Mouse (Mus musculus): Measurements from ENCODE around the gene Hypk. TPM values are rescaled to one million over a fixed set of nuclear protein-coding genes. Genes with fewer than 3 reads are reported as not detected.
A peak's percentile ranks its signal among the peaks of the same experiment; 100 is the strongest.

Hypk gene
- polyA plus RNA-seq, 1 experiment from 2014 or later = 54.3 TPM

DNA sequence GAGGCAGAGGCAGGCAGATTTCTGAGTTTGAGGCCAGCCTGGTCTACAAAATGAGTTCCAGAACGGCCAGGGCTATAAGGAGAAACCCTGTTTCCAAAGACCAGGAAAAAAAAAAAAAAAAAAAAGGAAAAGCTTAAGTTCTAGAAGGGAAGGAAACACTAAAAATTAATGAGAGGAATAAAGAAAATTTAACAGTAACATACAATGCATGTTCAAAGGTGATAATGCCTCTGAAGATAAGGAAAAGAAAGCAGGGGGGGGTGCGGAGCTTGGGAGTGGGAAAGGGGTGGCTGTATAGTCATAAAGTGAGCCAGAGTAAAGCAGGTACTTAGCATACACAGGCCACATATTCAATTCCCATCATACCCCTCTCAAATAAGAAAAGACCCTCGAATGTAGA lies 8.0 kb upstream of the Hypk start:
- no peak for DNase-seq
- WGBS (ENCODE audit: insufficient replicate concordance) = 71% methylated on average over 3 of the region's 3 CpGs
- Histone ChIP-seq H3K4me2 (ENCODE audit: low read depth, low read length) (no peak overlapping the region), H3K9ac (replicated peaks) (no peak overlapping the region), H3K4me1 (ENCODE audit: insufficient read depth) (peaks cover 32% of the 10 kb centered on the region), H3K36me3 (replicated peaks; ENCODE audit: insufficient read depth, low read length) (no peaks in the 10 kb centered on the region), H3K9me3 (ENCODE audit: low read length) (no peaks in the 10 kb centered on the region), H3K27ac (ENCODE audit: low read depth) (no peak overlapping the region), H3K4me3 (ENCODE audit: low read depth, low read length) (no peak overlapping the region), H3K27me3 (ENCODE audit: insufficient read depth, low read length) (no peaks in the 10 kb centered on the region)
- TF ChIP-seq EP300 (IDR thresholded peaks at IDR 0.05; ENCODE audit: low read depth) = no peak
- no peak for TF ChIP-seq CTCF (IDR thresholded peaks at IDR 0.05; ENCODE audit: low read depth)
- ATAC-seq = no peak

DNA sequence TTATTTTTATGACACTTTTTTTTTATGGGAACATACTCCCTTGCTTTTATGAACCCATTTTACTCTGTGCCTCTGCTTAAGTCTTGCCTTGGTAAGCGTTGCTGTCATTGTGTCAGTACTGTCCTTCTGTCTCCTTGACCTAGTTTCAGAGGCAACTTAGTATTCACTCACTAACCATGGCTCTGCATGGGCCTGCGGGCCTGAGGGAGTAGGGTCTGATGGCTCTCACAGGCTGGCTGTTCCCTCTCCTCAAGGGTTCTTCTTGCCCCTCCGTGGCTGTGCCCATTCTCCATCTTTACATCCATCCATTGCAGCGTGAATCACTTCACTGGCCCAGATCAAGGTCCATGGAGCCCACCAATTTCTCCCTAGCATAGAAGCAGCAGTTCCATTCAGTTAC lies 6.6 kb upstream of the Hypk start:
- WGBS (ENCODE audit: insufficient replicate concordance) = 79% methylated on average over 4 of the region's 4 CpGs
- no peak for ATAC-seq
- H3K27ac ChIP-seq (ENCODE audit: low read depth) = no peak overlapping the region
- TF ChIP-seq CTCF (IDR thresholded peaks at IDR 0.05; ENCODE audit: low read depth) (no peak), EP300 (IDR thresholded peaks at IDR 0.05; ENCODE audit: low read depth) (no peak)
- no peak overlapping the region for H3K4me2 ChIP-seq (ENCODE audit: low read depth, low read length)
- no peaks in the 10 kb centered on the region for H3K27me3 ChIP-seq (ENCODE audit: insufficient read depth, low read length)
- peaks cover 37% of the 10 kb centered on the region for H3K4me1 ChIP-seq (ENCODE audit: insufficient read depth)
- no peak for DNase-seq
- no peaks in the 10 kb centered on the region for H3K9me3 ChIP-seq (ENCODE audit: low read length)
- peaks cover 4% of the 10 kb centered on the region; the same call in 1 of the 2 replicates for H3K36me3 ChIP-seq (replicated peaks; ENCODE audit: insufficient read depth, low read length)
- no peak overlapping the region for H3K4me3 ChIP-seq (ENCODE audit: low read depth, low read length)
- no peak overlapping the region for H3K9ac ChIP-seq (replicated peaks)

DNA sequence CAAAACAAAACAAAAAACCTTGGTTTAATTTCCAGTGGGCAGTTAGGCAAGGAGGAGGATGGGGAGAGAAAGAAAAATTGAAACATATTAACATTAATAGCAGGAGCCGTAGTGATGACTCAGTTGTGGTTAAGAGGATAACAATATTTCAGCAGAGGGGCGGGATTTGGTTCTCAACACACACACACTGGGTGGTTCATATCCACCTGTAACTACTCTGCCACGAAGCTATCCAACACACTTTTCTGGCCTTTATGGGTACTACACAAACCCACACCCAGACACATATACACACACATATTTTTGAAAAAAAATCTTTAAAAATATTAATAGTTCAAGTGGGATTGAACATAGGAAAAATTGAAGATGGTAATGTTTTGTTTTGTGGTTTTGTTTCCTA lies 6.1 kb upstream of the Hypk start:
- no peak overlapping the region for H3K4me2 ChIP-seq (ENCODE audit: low read depth, low read length)
- no peak for DNase-seq
- H3K27me3 ChIP-seq (ENCODE audit: insufficient read depth, low read length) = no peaks in the 10 kb centered on the region
- 59% methylated on average over 3 of the region's 3 CpGs for WGBS (ENCODE audit: insufficient replicate concordance)
- peaks cover 33% of the 10 kb centered on the region for H3K4me1 ChIP-seq (ENCODE audit: insufficient read depth)
- H3K9ac ChIP-seq (replicated peaks) = no peak overlapping the region
- peaks cover 6% of the 10 kb centered on the region; the same call in 1 of the 2 replicates for H3K36me3 ChIP-seq (replicated peaks; ENCODE audit: insufficient read depth, low read length)
- TF ChIP-seq EP300 (IDR thresholded peaks at IDR 0.05; ENCODE audit: low read depth) (no peak), CTCF (IDR thresholded peaks at IDR 0.05; ENCODE audit: low read depth) (no peak)
- no peak overlapping the region for H3K27ac ChIP-seq (ENCODE audit: low read depth)
- H3K9me3 ChIP-seq (ENCODE audit: low read length) = no peaks in the 10 kb centered on the region
- ATAC-seq = no peak
- H3K4me3 ChIP-seq (ENCODE audit: low read depth, low read length) = no peak overlapping the region

DNA sequence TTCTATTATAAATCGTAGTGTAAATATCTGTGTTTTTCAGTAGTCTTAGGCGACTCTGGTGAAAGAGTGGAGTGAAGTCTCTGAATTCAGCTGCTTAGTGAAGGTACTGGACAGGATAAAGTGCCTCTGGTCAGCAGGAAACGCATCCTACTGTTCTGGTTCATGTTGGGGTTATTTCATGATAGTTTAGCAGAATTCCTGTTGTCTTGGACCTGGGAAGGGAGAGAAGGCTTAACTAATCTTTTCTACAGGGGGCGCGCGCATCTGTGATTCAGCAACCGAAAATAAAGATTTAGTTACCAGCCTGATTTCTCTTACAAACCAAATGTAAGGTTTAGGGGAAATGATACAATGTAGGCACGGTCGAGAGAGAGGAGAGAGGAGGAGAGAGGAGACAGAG lies 5.0 kb upstream of the Hypk start:
- H3K4me1 ChIP-seq (ENCODE audit: insufficient read depth) = peaks cover 25% of the 10 kb centered on the region
- peak; percentile 42 for TF ChIP-seq CTCF (IDR thresholded peaks at IDR 0.05; ENCODE audit: low read depth)
- TF ChIP-seq EP300 (IDR thresholded peaks at IDR 0.05; ENCODE audit: low read depth) = no peak
- WGBS (ENCODE audit: insufficient replicate concordance) = 15% methylated on average over 9 of the region's 9 CpGs
- ATAC-seq = no peak
- H3K4me3 ChIP-seq (ENCODE audit: low read depth, low read length) = peak overlapping the region; percentile 50
- no peaks in the 10 kb centered on the region for H3K9me3 ChIP-seq (ENCODE audit: low read length)
- H3K27me3 ChIP-seq (ENCODE audit: insufficient read depth, low read length) = no peaks in the 10 kb centered on the region
- peak overlapping the region; percentile 59 for H3K9ac ChIP-seq (replicated peaks)
- H3K36me3 ChIP-seq (replicated peaks; ENCODE audit: insufficient read depth, low read length) = peaks cover 15% of the 10 kb centered on the region
- peak overlapping the region; percentile 85 for H3K27ac ChIP-seq (ENCODE audit: low read depth)
- H3K4me2 ChIP-seq (ENCODE audit: low read depth, low read length) = peak overlapping the region; percentile 95
- DNase-seq = peak; percentile 24

DNA sequence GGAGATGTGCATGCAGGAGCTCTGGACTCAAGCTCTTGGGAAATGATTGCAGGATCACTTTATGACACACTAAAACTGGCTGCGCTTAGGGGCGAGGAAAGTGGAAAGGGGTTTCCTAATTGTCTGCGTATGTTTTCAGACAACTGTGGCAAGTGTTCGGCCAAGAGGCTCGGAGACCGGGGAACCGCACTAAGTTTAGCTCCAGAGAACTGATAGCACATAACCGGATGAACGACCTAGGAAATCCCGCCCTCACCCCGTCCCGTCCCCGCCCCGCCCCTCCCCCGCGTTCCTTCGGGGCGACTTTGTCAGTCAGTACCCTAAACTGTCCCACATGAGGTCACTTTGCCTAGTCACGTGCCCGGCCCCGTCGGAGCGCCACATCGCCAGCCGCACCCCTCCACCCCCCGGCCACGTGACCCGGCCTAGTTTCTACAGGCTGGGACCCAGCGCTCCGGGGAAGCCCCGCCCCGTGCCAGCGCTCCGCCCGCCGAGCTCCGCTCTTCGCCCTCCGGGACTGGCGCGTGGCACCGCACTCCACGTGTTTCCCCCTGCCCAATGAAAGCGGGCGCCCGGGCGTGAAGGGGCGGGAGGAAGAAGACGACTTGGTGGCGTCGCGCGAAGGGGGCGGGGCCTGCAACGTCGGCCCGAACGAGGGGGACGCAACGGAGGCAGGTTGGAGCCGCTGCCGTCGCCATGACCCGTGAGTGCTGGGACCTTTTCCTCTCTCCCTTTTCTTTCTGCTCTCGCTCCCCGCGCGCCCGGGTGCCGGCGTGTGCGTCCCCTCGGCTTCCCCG lies 4.2 kb upstream of the Hypk start, which contains the start of gene Serf2:
Gene Serf2, plus strand, starts transcription at position 457 of the 797 bp plus-strand sequence.
- Histone ChIP-seq H3K4me2 (ENCODE audit: low read depth, low read length) (peak within 1 kb of the TSS; percentile 95), H3K9me3 (ENCODE audit: low read length) (no peaks in the 10 kb centered on the region), H3K4me1 (ENCODE audit: insufficient read depth) (peaks cover 23% of the 10 kb centered on the region), H3K36me3 (replicated peaks; ENCODE audit: insufficient read depth, low read length) (peaks cover 22% of the 10 kb centered on the region), H3K27ac (ENCODE audit: low read depth) (peak within 1 kb of the TSS; percentile 97), H3K4me3 (ENCODE audit: low read depth, low read length) (peak within 1 kb of the TSS; percentile 99), H3K27me3 (ENCODE audit: insufficient read depth, low read length) (no peaks in the 10 kb centered on the region), H3K9ac (replicated peaks) (peak within 1 kb of the TSS; percentile 100)
- peak; percentile 98 for ATAC-seq
- TF ChIP-seq CTCF (IDR thresholded peaks at IDR 0.05; ENCODE audit: low read depth) = no peak
- no peak for TF ChIP-seq EP300 (IDR thresholded peaks at IDR 0.05; ENCODE audit: low read depth)
- DNase-seq = peak; percentile 100
- 3% methylated on average over 62 of the region's 74 CpGs for WGBS (ENCODE audit: insufficient replicate concordance)

DNA sequence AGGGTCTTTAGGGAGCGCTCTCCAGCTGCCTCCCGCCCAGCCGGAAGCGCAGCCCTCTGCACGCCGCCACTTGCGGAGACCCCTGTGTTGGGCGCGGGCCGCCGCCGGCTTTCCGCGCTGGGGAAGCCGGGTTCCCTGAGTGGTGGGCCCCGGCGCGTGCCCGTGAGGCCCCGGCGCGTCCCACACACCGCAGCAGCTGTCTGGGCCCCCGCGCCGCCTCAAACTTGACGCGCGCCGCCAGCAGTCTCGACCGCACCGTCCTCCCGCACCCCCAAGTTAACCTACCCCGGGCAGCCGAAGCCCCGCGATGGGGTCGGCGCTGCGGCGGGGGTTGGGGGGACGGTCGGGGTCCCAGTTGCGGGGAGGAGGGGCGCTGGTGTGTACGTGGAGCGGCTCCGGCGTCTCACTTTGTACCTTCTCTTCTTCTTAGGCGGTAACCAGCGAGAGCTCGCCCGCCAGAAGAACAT lies 3.5 kb upstream of the Hypk start:
- Histone ChIP-seq H3K4me2 (ENCODE audit: low read depth, low read length) (peak overlapping the region; percentile 95), H3K36me3 (replicated peaks; ENCODE audit: insufficient read depth, low read length) (peaks cover 24% of the 10 kb centered on the region), H3K9ac (replicated peaks) (peak overlapping the region; percentile 100), H3K4me3 (ENCODE audit: low read depth, low read length) (peak overlapping the region; percentile 99), H3K4me1 (ENCODE audit: insufficient read depth) (peaks cover 23% of the 10 kb centered on the region), H3K27ac (ENCODE audit: low read depth) (peak overlapping the region; percentile 97), H3K27me3 (ENCODE audit: insufficient read depth, low read length) (no peaks in the 10 kb centered on the region), H3K9me3 (ENCODE audit: low read length) (no peaks in the 10 kb centered on the region)
- WGBS (ENCODE audit: insufficient replicate concordance) = under 1% methylated on average over 49 of the region's 54 CpGs
- TF ChIP-seq CTCF (IDR thresholded peaks at IDR 0.05; ENCODE audit: low read depth) = no peak
- no peak for TF ChIP-seq EP300 (IDR thresholded peaks at IDR 0.05; ENCODE audit: low read depth)
- peak; percentile 16 for ATAC-seq
- DNase-seq = peak; percentile 65
